Mouse (Mus musculus): ENCODE measurements around the gene Usp49.
"Not testable (repeated sequence)": the region's sequence is repeated elsewhere in the genome, so short reads cannot be mapped to it uniquely, and the experiment has no call there.

Usp49 gene

DNA sequence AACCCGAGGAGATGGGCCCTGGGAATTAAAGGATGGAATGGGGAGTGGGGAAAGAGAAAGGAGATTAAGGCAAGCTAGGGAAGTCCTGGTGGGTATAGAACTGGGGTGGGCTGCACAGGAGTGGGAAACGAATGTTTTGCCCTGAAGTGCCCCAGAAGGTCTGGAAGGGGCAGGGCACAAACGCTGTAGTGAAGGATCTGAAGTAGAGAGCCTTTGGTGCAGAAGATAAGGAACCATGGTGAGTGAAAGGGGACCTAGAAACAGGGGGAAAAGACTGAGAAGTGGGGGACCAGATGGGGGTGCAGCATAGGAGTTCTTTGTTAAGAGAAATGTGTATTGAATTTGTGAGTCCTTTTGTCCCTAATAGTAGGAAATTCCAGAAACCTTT lies at the start of gene Usp49:
TSS of gene Usp49 (plus strand) at position 13 of the 388 bp plus-strand sequence.
- no peak for DNase-seq (ENCODE audit: extremely low spot score)

DNA sequence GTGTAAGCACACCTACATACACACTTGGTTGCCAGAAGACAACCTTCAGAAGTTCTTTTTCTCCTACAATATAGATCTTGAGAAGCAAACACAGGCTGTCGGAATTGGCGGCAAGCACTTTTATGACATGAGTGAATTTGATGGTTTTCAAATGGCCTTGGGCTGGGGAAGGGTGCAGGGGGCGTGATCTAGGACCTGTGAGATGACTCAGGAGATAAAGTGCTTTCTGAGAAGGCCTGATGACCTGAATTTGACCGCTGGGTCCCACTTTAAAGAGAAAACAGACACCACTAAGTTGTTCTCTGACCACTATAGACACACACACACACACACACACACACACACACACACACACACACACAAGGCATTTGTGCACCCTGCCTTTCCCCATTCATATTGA lies 49.5 kb upstream of the Usp49 start:
- DNase-seq (ENCODE audit: extremely low spot score): no peak

DNA sequence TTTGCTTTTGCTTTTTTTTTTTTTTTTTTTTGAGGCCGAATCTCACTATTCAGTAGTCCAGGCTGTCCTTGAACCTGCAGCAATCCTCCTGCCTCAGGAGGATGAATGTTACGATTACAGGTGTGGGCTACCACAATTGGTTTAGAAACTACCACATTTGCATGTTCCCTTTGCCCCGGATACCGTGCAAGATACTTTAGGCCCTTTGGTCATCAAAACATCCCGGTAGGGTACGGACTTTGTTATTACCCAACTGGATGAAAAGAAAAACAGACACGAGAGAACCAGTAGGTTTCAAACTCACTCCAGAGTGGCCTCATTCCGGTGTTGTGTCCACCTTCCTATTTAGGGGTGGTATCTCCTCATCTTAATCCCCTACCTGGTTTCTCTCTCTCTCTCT lies 42.0 kb upstream of the Usp49 start:
- DNase-seq (ENCODE audit: extremely low spot score): no peak

DNA sequence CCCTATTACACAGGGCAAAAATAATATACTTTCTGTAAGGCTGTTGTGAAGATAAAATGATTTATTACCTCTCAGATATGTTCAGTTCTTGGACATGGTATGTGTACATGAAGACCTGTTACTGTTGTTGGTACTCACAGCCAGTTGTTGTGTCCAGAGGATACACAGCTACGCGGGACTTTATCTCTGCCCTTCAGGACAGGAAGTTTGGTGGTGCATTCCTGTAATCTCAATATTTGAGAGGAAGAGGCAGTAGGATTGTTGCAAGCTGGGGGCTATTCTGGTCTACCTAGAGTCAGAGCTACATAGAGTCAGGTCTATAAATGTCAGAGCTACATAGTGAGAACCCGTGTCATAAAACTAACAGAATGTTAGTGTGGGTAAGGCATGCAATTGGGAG lies 39.4 kb upstream of the Usp49 start:
- no peak for DNase-seq (ENCODE audit: extremely low spot score)

DNA sequence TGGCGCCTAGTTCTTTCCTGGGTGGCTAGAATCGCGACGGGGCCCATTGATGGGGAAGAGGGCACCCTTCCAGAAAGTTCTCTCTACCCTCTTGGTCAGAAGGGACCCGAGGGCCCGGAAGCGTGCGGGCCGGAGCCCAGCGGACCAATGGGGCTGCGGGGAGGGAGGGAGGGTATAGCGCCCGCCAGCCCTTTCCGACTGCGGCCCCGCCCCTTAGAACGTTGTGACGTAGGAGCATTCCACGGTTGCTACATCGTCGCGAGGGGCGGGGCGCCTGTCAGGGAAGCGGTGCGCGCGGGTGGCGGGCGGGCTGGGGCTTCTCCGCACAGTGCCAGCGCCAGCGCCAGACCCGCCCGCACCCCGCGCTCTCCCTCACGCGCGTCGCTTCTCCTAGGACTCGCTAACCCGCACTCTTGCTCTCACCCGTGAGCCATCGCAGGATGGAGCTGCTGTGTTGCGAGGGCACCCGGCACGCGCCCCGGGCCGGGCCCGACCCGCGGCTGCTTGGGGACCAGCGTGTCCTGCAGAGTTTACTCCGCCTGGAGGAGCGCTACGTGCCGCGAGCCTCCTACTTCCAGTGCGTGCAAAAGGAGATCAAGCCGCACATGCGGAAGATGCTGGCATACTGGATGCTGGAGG lies 37.2 kb upstream of the Usp49 start:
- peak; percentile 90 for DNase-seq (ENCODE audit: extremely low spot score)

DNA sequence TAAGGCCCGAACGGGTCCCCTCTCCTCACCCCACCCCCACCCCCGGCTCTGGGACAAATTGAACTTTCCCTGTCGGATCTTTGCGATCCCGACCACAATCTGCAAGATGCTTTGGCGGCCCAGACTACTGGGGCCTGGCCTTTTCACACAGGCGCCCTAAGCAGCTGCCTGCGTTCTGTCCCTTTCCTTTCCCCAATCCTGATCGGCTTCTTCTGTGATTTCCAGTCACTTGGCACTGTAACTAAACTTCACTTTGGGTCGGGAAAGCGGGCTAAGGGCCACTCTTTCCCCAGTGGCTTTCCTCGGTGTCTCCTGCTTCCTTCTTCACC lies 36.7 kb upstream of the Usp49 start:
- no peak for DNase-seq (ENCODE audit: extremely low spot score)

DNA sequence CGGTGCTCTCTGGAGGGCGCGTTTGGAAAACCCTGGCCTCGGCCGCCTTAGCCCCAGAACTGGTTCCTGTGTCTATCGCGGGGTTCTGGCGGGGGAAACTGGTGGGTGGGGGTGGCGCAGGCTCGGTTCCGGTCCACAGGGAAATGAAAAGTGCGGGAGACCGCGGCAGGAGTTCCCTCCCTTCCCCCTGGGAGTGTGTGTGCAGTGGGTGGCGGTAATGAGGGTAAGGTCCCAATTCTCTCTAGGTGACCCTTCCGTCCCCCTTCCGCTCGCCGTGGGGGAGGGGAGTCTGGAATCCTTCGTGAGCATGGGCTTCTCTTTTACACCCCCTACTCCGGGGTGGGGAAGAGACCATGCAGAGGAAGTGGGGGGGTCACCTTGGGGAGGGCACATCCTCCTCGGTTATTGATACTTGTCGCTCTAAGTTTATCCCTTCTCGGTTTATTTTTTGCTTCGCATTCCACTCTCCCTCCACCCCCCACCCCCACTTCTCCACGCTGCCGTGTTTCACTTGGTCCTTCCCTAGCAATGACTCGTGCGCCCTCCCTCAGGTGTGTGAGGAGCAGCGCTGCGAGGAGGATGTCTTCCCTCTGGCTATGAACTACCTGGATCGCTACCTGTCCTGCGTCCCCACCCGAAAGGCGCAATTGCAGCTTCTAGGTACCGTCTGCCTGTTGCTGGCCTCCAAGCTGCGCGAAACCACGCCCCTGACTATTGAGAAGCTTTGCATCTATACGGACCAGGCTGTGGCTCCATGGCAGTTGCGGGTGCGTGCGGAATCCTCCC lies 36.1 kb upstream of the Usp49 start:
- peak; percentile 58 for DNase-seq (ENCODE audit: extremely low spot score)

DNA sequence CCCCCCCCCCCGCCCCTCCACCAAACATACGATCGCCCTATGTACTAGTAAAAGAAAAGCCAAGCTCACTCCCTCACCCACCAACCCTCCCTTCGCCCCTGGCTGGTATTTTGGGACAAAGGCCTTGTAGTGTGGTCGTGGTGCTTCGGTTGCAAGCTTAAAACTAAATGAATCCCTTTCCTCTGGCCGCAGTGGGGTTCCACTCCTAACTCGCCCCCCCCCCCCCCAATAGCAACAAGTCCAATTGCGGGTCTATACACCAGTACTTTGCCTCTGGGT lies 35.6 kb upstream of the Usp49 start:
- DNase-seq (ENCODE audit: extremely low spot score): no peak

DNA sequence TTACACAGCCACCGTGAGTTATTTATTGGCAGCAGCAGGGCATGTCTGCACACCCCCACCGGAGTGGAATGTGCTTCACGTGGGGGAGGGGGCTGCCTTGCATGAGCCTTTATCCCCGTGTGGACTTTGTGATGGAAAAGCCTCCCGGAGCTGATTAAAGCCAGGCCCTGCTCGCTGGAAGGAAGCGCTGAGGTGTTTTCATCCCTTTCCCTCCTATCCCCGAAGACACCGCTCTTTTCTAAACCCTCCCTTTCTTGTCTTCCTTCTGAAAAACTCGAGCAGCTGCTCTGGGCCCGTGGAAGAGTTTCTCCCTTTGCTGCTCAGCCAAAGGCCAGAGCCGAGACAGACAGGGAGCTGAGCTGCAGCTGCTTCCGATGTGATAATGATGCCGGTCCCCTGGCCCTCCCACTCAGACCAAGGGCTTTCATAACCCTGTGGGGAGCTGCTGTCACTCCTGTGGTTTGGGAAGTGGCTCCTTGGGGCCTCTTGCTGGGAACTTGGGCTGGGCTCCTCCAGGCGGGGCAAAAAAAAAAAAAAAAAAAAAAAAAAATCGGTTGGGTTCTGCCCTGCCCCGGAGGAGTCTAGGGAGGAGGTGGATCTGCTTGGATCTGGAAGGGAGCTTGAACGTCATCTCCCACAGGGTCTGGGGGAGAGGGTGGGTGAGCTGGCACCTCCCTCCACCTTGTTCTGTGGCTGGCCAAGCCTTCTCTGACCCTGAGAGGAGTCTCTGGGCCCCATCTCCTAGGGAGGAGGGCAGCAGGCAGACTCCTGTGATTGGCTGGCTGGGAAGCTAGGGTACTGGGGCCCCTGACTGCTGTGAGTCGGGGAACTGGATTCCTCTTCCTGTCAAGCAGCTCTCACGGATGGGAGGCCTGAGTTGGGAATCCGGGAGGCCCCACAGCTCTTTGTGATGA lies 35.0 kb upstream of the Usp49 start:
- peak; percentile 80 for DNase-seq (ENCODE audit: extremely low spot score)

DNA sequence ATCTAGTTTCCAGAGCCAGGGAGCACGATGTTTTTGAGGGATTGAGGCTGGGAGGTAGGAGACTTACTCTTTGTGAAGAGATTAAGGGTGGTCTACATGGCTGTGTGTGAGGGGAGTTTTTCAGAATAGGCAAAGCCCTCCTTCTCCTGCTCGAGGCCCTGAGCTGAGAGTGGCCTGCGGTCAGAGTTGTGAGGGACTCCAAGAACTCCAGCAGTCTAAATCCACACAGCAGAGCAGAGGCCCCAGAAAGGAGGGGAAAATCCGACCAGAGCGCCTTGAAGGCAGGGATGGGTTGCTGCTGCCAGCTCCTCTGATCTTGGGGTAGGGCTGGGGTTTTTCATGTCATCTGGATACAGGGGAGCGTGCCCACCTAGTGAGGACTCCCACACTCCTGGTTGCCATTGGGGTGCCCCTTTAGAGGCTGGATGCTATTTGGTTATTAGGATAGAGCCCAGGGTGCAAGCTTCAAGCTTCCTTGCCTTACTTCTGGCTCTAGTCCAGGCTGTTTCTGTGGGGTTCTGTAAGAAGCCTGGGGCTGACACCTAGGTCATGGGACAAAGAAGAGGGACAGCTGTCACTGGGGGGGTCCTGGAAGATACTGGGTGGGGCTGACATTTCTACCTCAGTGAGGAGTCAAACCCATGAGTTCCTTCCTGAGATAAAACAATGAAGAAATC lies 34.2 kb upstream of the Usp49 start:
- DNase-seq (ENCODE audit: extremely low spot score): no peak

DNA sequence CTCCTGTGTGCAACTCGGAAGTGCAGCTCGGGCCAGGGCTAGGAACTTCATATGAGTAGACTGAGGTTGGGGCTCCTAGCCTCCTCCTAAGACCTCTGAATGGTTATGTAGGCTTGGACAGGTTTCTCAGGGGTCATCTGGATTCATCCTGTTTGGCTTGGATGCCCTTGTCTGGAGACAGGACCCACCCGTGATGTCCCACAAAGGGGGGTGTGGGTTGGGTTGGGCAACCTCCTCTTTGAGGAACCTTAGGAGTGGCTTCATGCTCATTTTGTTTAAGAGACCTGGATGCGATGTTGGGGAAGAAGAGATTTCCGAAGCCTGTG lies 33.7 kb upstream of the Usp49 start:
- DNase-seq (ENCODE audit: extremely low spot score): no peak

DNA sequence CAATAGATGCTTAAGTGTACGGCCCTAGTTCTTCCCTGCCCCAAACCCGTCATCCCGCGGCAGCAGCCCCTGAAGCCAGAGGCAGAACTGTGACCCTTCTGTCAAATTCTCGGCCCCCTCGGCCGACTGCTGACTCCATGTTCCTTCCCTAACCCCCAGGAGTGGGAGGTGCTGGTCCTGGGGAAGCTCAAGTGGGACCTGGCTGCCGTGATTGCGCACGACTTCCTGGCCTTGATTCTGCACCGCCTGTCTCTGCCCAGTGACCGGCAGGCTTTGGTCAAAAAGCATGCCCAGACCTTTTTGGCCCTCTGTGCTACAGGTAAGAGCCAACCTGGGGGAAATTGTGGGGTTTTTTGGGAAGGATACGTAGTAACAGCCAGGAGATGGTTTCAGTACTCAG lies 33.2 kb upstream of the Usp49 start:
- no peak for DNase-seq (ENCODE audit: extremely low spot score)

DNA sequence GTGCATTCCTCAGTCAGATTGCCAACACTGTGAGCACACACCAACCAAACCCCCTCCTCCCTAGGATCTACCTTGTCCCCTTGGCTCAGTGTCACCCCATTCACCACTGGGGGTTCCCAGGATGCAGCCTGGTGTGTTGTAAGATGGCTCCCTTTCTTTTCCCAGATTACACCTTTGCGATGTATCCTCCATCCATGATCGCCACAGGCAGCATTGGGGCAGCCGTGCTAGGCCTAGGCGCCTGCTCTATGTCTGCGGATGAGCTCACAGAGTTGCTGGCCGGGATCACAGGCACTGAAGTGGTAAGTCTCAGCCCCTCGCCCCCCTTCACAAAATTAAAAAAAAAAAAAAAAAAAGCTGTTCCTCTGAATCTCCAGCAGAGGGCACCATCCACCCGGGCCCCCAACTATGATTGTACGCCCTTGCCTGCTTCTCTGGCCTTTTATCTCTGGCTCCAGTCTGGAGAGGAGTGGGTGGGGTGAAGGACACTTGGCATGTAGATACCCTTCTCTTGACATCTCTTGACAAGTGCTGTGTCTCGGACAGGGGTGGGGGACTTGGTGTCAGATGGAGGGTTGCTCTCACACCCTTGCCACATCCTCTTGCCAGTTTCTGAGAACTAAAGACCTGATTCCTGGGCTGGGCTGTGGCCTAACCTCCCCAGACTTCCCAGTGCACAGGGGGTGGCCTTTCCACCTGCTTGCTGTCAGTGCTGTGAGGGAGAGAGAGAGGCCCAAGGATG lies 32.5 kb upstream of the Usp49 start:
- peak; percentile 55 for DNase-seq (ENCODE audit: extremely low spot score)

DNA sequence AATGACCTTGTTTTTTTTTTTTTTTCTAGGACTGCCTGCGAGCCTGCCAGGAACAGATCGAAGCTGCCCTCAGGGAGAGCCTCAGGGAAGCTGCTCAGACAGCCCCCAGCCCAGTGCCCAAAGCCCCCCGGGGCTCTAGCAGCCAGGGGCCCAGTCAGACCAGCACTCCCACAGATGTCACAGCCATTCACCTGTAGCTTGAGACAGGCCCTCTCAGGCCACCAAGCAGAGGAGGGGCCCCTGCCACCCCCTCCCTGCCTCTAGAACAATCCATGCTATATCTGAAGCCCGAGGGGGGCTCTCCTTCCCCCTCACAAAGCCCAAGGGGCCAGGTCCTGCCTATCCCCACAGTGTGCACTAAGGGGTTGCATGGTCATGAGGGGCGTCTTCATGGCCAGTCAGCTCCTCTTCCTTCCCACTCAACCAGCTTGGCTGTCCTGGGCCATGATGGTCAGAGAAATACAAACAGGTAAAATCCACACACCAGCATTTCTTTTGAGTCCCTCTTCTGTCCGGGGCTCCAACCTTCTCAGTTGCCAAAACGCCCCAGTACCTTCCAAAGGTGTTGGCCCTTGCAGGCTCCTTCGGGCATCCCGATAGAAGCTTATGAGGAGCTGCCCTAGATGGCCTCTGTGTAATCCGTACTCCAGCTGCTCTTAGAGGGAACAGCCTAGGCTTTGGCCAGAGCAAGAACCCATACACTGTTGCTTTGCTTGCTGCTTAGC lies 31.7 kb upstream of the Usp49 start:
- not testable (repeated sequence) for DNase-seq (ENCODE audit: extremely low spot score)

DNA sequence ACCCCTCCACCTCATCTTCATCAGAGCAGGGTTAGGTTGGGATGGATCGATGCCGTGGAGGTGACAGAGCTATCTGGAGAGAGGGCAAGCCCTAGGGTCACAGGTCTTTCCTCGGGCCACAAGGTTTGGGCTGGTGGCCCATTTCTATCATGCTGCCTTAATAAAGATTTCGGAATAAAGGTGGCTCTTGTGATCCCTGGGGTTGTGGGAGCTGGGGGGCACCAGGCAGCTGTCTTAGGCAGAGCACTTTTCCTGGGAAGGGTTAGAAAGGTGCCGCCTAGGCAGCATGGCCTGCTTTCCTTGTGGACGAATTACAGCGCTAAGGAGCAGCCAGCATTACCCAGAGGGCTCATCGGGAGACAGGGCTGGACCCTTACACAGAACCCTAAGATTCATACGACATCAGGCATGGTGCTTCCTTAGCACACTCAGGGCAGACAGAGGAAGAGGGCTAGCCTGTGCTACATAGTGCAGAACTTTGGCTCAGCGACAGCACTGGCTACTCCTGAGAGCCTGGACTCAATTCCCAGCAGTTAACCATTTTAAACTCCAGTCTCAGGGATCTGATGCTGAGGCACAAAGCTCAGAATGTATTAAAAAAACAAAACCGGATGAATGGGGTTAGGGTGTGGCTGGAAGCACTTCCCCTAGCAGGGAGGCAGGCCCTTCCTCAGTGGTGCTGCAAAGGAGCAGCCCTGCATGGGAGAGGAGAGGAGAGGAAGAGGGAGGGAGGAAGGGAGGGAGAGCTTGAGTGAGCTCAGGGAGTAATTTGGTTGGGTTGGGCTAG lies 30.8 kb upstream of the Usp49 start:
- DNase-seq (ENCODE audit: extremely low spot score): no peak

DNA sequence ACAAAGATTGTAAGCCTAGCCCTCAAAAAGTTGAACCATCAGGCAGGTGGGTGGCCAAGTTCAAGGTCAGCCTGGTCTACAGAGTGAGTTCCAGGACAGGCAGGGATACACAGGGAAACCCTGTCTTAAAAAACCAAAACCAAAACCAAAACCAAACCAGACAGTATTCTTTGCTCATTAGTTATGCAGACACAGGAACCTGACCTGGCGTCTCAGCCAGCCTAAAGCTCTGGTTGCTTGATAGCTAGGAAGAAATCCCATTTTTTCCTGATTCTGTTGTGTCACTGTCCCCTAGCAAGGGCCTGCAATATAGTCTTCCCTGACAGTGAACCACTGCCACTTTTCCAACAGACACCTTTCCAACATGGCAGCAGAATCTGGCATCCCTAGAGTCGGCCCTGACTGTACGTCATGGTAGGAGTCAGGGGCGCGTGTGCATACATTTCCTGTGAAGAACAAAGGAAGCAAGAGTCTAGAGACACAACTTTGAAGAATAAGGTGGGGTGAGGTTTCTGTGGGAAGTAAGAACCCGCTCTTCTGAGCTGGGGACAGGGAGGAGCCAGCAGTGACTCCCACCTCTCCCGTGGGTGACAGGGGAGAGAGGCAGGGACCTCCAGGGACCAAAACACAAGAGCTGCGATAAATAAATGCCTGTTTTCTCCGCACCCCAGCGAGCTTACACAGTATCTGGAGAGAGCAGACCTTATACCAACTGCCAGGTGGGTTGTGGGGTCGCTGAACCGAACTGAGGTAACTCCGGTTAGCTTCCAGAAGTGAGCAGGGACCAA lies 29.7 kb upstream of the Usp49 start:
- no peak for DNase-seq (ENCODE audit: extremely low spot score)

DNA sequence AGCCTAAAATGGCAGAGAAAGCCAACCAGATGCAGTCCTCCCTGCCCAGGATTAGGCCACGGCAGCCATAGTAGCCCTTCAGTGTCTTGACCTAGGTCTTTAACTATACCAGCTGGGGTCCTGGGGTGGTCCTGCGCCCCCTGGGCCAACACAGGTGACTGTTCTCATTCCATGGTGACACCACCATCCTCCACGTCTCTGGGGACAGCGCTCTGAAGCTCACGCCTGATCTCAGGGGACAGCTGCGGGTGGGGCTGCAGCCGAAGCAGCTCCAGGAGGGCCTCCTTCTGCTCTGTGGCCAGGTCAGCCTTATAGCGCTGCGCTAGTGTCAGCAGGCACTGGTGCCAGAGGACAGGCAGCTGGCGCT lies 29.1 kb upstream of the Usp49 start:
- DNase-seq (ENCODE audit: extremely low spot score): no peak

DNA sequence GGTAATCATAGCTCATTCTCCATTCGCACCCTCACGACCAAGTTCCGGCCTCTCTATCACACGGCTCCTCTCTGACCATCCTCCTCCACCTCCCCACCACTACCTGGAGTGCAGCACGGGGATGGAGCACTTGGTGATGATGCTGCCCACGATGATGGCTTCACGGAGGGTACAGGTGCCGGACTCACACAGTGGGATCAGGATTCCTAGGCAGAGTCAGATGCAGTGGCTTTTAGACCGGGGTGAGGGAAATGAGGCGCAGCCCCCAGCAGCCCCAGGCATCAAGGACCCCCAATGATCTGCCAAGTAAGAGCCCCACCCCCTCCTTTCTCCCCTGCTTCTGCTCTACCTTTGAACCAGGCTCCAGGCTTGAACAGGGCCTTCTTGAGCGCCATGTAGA lies 28.2 kb upstream of the Usp49 start:
- DNase-seq (ENCODE audit: extremely low spot score): no peak

DNA sequence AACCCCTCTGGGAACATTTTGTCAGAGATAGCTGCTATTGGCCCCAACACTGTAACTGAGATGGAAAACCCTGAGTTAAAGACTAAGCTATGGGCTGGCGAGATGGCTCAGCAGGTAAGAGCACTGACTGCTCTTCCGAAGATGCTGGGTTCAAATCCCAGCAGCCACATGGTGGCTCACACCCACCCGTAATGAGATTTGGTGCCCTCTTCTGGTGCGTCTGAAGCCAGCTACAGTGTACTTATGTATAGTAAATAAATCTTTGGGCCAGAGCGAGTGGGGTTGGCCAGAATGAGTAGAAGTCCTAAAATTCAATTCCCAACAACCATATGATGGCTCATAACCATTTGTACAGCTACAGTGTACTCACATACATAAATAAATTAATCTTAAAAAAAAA lies 24.3 kb upstream of the Usp49 start:
- DNase-seq (ENCODE audit: extremely low spot score): no peak

DNA sequence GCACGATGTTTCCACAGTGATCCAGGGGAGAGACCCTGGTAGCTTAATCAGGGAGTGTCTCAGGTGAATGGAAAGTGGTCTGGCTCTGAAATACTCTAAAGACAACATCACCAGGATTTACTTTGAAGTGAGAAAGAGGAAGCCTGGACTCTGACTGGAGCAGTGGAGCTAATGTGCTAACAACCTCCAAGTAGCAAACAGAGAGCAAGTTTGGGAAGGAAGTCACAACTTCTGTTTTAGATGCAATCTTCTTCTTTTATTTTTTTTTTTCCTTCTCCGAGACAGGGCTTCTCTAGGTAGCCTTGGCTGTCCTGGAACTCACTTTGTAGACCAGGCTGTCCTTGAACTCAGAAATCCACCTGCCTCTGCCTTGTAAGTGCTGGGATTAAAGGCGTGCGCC lies 21.3 kb upstream of the Usp49 start:
- no peak for DNase-seq (ENCODE audit: extremely low spot score)
